Mouse (Mus musculus): ENCODE data around the gene Sit1.

Gene Sit1

GRCm38 (mm10) chr4:43483535-43484091, at the start of gene Sit1:
Gene Sit1 (minus strand): TSS chr4:43483734.
- no peak for TF ChIP-seq GATA4 (IDR thresholded peaks at IDR 0.05; ENCODE audit: insufficient replicate concordance, low read length)

GRCm38 (mm10) chr4:43533270-43533669, 49.7 kb upstream of the Sit1 start:
- 0 out of 2 replicates have a peak, but pooled peaks have one; percentile 58 for TF ChIP-seq GATA4 (IDR thresholded peaks at IDR 0.05; ENCODE audit: insufficient replicate concordance, low read length)

- TF ChIP-seq GATA4 (IDR thresholded peaks at IDR 0.05; ENCODE audit: insufficient replicate concordance, low read length): no peak
These were observed 47.0 kb upstream of the Sit1 start for GRCm38 (mm10) chr4:43530581-43530980.

- no peak for TF ChIP-seq GATA4 (IDR thresholded peaks at IDR 0.05; ENCODE audit: insufficient replicate concordance, low read length)
These were observed 46.6 kb upstream of the Sit1 start for GRCm38 (mm10) chr4:43530081-43530501.

GRCm38 (mm10) chr4:43528487-43528886, 45.0 kb upstream of the Sit1 start:
- TF ChIP-seq GATA4 (IDR thresholded peaks at IDR 0.05; ENCODE audit: insufficient replicate concordance, low read length): no peak

GRCm38 (mm10) chr4:43527880-43528279, 44.3 kb upstream of the Sit1 start:
- no peak for TF ChIP-seq GATA4 (IDR thresholded peaks at IDR 0.05; ENCODE audit: insufficient replicate concordance, low read length)

GRCm38 (mm10) chr4:43519956-43520355, 36.4 kb upstream of the Sit1 start:
- TF ChIP-seq GATA4 (IDR thresholded peaks at IDR 0.05; ENCODE audit: insufficient replicate concordance, low read length): no peak

- TF ChIP-seq GATA4 (IDR thresholded peaks at IDR 0.05; ENCODE audit: insufficient replicate concordance, low read length): no peak
These were observed 36.0 kb upstream of the Sit1 start for GRCm38 (mm10) chr4:43519551-43519950.

GRCm38 (mm10) chr4:43515764-43516708, 32.5 kb upstream of the Sit1 start:
- no peak for TF ChIP-seq GATA4 (IDR thresholded peaks at IDR 0.05; ENCODE audit: insufficient replicate concordance, low read length)

GRCm38 (mm10) chr4:43513791-43514190, 30.3 kb upstream of the Sit1 start:
- no peak for TF ChIP-seq GATA4 (IDR thresholded peaks at IDR 0.05; ENCODE audit: insufficient replicate concordance, low read length)

- no peak for TF ChIP-seq GATA4 (IDR thresholded peaks at IDR 0.05; ENCODE audit: insufficient replicate concordance, low read length)
These were observed 29.8 kb upstream of the Sit1 start for GRCm38 (mm10) chr4:43513300-43513699.

- no peak for TF ChIP-seq GATA4 (IDR thresholded peaks at IDR 0.05; ENCODE audit: insufficient replicate concordance, low read length)
These were observed 29.1 kb upstream of the Sit1 start for GRCm38 (mm10) chr4:43512653-43513052.

- TF ChIP-seq GATA4 (IDR thresholded peaks at IDR 0.05; ENCODE audit: insufficient replicate concordance, low read length): no peak
These were observed 28.3 kb upstream of the Sit1 start for GRCm38 (mm10) chr4:43511675-43512454.

GRCm38 (mm10) chr4:43509109-43509508, 25.6 kb upstream of the Sit1 start:
- TF ChIP-seq GATA4 (IDR thresholded peaks at IDR 0.05; ENCODE audit: insufficient replicate concordance, low read length): no peak

- no peak for TF ChIP-seq GATA4 (IDR thresholded peaks at IDR 0.05; ENCODE audit: insufficient replicate concordance, low read length)
These were observed 25.1 kb upstream of the Sit1 start for GRCm38 (mm10) chr4:43508666-43508997.
